ENCODE assay signal across 7 mouse cellular contexts in the genomic region with DNA sequence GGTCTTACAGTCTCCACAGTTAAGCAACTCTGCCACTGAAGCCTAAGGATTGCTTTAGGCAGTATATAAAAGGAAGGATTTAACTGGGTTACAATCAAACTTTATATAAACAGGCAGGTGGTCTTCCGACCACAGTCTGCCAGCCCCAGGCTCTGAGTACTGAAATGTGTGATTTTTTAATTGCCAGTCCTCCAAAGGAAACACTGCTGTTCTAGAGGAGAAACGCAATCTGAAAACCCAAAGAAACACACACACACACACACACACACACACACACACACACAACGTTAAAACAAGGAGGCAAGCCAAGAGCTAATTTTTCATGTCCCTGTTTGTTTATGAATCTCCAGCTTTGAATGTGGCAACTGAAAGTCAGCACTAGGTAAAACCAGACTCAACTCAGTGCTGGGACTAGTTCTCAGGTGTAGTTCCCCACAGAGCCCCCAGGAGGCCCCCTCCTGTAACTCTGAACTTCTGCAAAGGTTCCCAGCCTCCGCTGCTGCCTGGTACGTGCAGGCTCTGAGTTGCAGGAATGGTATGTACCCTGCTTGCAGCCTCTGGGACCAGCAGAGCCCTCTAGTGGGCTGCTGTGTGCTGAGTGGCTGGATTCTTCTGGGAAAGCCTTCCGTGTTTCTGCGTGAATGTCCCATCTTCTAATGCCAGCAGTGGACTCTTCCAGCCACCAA. TPM values are rescaled to one million over a fixed set of nuclear protein-coding genes. Genes with fewer than 3 reads are reported as not detected.
DNase-seq lines count a peak whose midpoint lies in the region; ATAC-seq and TF ChIP-seq lines count a peak whose summit lies in the region.

No protein-coding gene starts in this region.

- no peaks in the 10 kb centered on the region for H3K27me3 ChIP-seq in Patski

- in situ Hi-C loops in Patski (cut with MboI; ENCODE audit: low pct_unique_long_range_greater_than_20kb), result loop anchor here (5.0 kb wide), 1 partner anchor 44 kb away; no protein-coding TSS in a partner anchor

- peak; percentile 71 for DNase-seq in Patski (ENCODE audit: low read depth, low spot score)
- peak; percentile 78 for DNase-seq in gastrocnemius, adult 2 months
- DNase-seq in hindlimb bud, embryonic 11.5 days (ENCODE audit: extremely low spot score, low read depth, low spot score), result peak; percentile 39
- peak; percentile 64 for DNase-seq in left cerebral cortex, adult 2 months (ENCODE audit: extremely low spot score in 1 of 2, low spot score in 2 of 2)
- peak; percentile 63 for DNase-seq in right cerebral cortex, postnatal 4 days

- POLR2A ChIA-PET in Patski (lab: Charles Lee), result interaction anchor here (0.6 kb wide), 1 partner anchor 17 kb away, joined by 3 read pairs; no protein-coding TSS in a partner anchor

- ATAC-seq in Patski, result peak; percentile 86
- peak; percentile 93 for ATAC-seq in common myeloid progenitor, adult 5-6 weeks (replicated peaks; ENCODE audit: low read depth, poor library complexity, severe bottlenecking)
- ATAC-seq in megakaryocyte, adult 5-6 weeks (ENCODE audit: poor library complexity, severe bottlenecking), result peak; percentile 75

- TF ChIP-seq CTCF in Patski (IDR thresholded peaks at IDR 0.05), result no peak
- peak; percentile 82 for TF ChIP-seq CTCF in gastrocnemius, adult 2 months (IDR thresholded peaks at IDR 0.05)
- TF ChIP-seq CTCF in left cerebral cortex, adult 2 months (IDR thresholded peaks at IDR 0.05), result peak; percentile 80

- CTCF ChIA-PET in Patski (lab: Charles Lee), result interaction anchor here (0.9 to 2.6 kb wide), 5 partner anchors 9 to 48 kb away, joined by 3 to 8 read pairs (median 7); no protein-coding TSS in a partner anchor

- peak overlapping the region; percentile 70 for H3K27ac ChIP-seq in gastrocnemius, adult 2 months
- H3K27ac ChIP-seq in left cerebral cortex, adult 2 months, result peak overlapping the region; percentile 73

- intact Hi-C loops in gastrocnemius, adult 2 months (cut with DNase I), result loop anchor here (1.0 kb wide), 2 partner anchors 27 to 44 kb away; no protein-coding TSS in a partner anchor
- intact Hi-C loops in left cerebral cortex, adult 2 months (cut with DNase I), result loop anchor here (2.0 kb wide), 1 partner anchor 44 kb away; no protein-coding TSS in a partner anchor

- peak overlapping the region; percentile 58 for H3K4me3 ChIP-seq in gastrocnemius, adult 2 months
- H3K4me3 ChIP-seq in left cerebral cortex, adult 2 months, result no peak overlapping the region

RNA-seq across cellular contexts. Expression of gene Kctd10, which starts 23.9 kb away (rescaled TPM):
- 98.6 TPM for polyA plus RNA-seq in Patski (2021)
- total RNA-seq in common myeloid progenitor, adult 5-6 weeks (2017), result 51.3 and 57.5 TPM in 2 replicates
- total RNA-seq in gastrocnemius, adult 2 months (2021), result 10 to 100 TPM; 16.8 to 21.1 TPM
- 10 to 100 TPM; 56.8 to 58.8 TPM for total RNA-seq in left cerebral cortex, adult 2 months (2021)
- total RNA-seq in megakaryocyte, adult 5-6 weeks (2015), result 30.2 and 32.5 TPM in 2 replicates
- 89.8 and 106 TPM in 2 replicates for total RNA-seq in megakaryocyte, adult 5-6 weeks (2017)

RNA-seq across cellular contexts. Expression of gene Ube3b, which starts 24.0 kb away (rescaled TPM):
- polyA plus RNA-seq in Patski (2021), result 98.6 TPM
- total RNA-seq in common myeloid progenitor, adult 5-6 weeks (2017), result 15.9 and 25.2 TPM in 2 replicates
- total RNA-seq in gastrocnemius, adult 2 months (2021), result 100 to 1,000 TPM; 116 to 120 TPM
- 10 to 100 TPM; 79.6 to 83.8 TPM for total RNA-seq in left cerebral cortex, adult 2 months (2021)
- 23.7 and 27.3 TPM in 2 replicates for total RNA-seq in megakaryocyte, adult 5-6 weeks (2015)
- 17.5 and 19.3 TPM in 2 replicates for total RNA-seq in megakaryocyte, adult 5-6 weeks (2017)
